Mouse (Mus musculus): ENCODE data around the gene H60c. TPM values are rescaled to one million over a fixed set of nuclear protein-coding genes. Genes with fewer than 3 reads are reported as not detected.
"Not testable (repeated sequence)": the region's sequence is repeated elsewhere in the genome, so short reads cannot be mapped to it uniquely, and the experiment has no call there.

The H60c gene
- total and polyA plus RNA-seq, 2 experiments from 2014 or later, result not detected

DNA sequence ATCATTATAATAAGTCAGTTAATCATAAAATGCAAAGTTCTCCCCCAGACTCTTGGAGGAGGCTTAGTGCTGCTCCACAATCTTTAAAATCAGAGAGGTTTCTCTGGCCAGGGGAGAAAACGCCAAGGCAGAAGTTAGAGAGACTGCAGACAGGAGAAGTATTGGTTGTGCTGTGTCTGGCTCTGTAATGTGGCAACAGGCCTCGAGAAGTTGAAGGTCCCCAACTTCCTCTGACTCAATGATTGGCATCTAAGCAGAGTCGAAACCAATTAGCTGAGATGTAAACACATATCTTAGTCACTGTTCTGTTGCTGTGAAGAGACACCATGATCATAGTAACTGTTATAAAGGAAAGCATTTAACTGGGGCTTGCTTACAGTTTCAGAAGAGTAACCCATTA, 6.5 kb upstream of the H60c start:
- Histone ChIP-seq H3K27ac (ENCODE audit: low read depth) (no peak overlapping the region), H3K9me3 (replicated peaks; ENCODE audit: control insufficient read depth, low read length) (no peaks in the 10 kb centered on the region), H3K4me2 (ENCODE audit: low read depth, low read length) (no peak overlapping the region), H3K36me3 (replicated peaks; ENCODE audit: control insufficient read depth, insufficient read depth, low read length) (no peaks in the 10 kb centered on the region), H3K4me1 (ENCODE audit: control insufficient read depth, insufficient read depth) (no peaks in the 10 kb centered on the region), H3K4me3 (ENCODE audit: low read depth, low read length) (no peak overlapping the region), H3K9ac (replicated peaks; ENCODE audit: low read depth, low read length) (no peak overlapping the region), H3K27me3 (ENCODE audit: control insufficient read depth, insufficient read depth, low read length) (no peaks in the 10 kb centered on the region)
- no peak for ATAC-seq (ENCODE audit: insufficient read depth, low read depth)
- TF ChIP-seq EP300 (IDR thresholded peaks at IDR 0.05; ENCODE audit: low read depth) (no peak), CTCF (IDR thresholded peaks at IDR 0.05; ENCODE audit: low read depth) (no peak)
- 69% methylated on average over 3 of the region's 3 CpGs for WGBS
- no peak for DNase-seq (ENCODE audit: low spot score)

GRCm38 (mm10) chr10:3271036-3271435, 3.5 kb upstream of the H60c start:
- no peaks in the 10 kb centered on the region for H3K36me3 ChIP-seq (replicated peaks; ENCODE audit: control insufficient read depth, insufficient read depth, low read length)
- no peaks in the 10 kb centered on the region for H3K4me1 ChIP-seq (ENCODE audit: control insufficient read depth, insufficient read depth)
- DNase-seq (ENCODE audit: low spot score) (peak; percentile 11), ATAC-seq (ENCODE audit: insufficient read depth, low read depth) (no peak)
- no peak overlapping the region for H3K4me2 ChIP-seq (ENCODE audit: low read depth, low read length)
- TF ChIP-seq CTCF (IDR thresholded peaks at IDR 0.05; ENCODE audit: low read depth), result no peak
- no peak for TF ChIP-seq EP300 (IDR thresholded peaks at IDR 0.05; ENCODE audit: low read depth)
- H3K9ac ChIP-seq (replicated peaks; ENCODE audit: low read depth, low read length), result no peak overlapping the region
- H3K9me3 ChIP-seq (replicated peaks; ENCODE audit: control insufficient read depth, low read length), result no peaks in the 10 kb centered on the region
- H3K27ac ChIP-seq (ENCODE audit: low read depth), result no peak overlapping the region
- H3K27me3 ChIP-seq (ENCODE audit: control insufficient read depth, insufficient read depth, low read length), result no peaks in the 10 kb centered on the region
- H3K4me3 ChIP-seq (ENCODE audit: low read depth, low read length), result no peak overlapping the region
- WGBS, result 33% methylated on average over 4 of the region's 4 CpGs

- Histone ChIP-seq H3K27ac (ENCODE audit: low read depth) (no peak overlapping the region), H3K4me1 (ENCODE audit: control insufficient read depth, insufficient read depth) (no peaks in the 10 kb centered on the region), H3K9me3 (replicated peaks; ENCODE audit: control insufficient read depth, low read length) (no peaks in the 10 kb centered on the region), H3K4me2 (ENCODE audit: low read depth, low read length) (no peak overlapping the region), H3K4me3 (ENCODE audit: low read depth, low read length) (no peak overlapping the region), H3K36me3 (replicated peaks; ENCODE audit: control insufficient read depth, insufficient read depth, low read length) (no peaks in the 10 kb centered on the region), H3K27me3 (ENCODE audit: control insufficient read depth, insufficient read depth, low read length) (no peaks in the 10 kb centered on the region), H3K9ac (replicated peaks; ENCODE audit: low read depth, low read length) (no peak overlapping the region)
- 46% methylated on average over 2 of the region's 2 CpGs for WGBS
- ATAC-seq (ENCODE audit: insufficient read depth, low read depth) (no peak), DNase-seq (ENCODE audit: low spot score) (no peak)
- TF ChIP-seq CTCF (IDR thresholded peaks at IDR 0.05; ENCODE audit: low read depth) (no peak), EP300 (IDR thresholded peaks at IDR 0.05; ENCODE audit: low read depth) (no peak)
These were observed 842 bp downstream of the H60c start for GRCm38 (mm10) chr10:3266729-3267128.

DNA sequence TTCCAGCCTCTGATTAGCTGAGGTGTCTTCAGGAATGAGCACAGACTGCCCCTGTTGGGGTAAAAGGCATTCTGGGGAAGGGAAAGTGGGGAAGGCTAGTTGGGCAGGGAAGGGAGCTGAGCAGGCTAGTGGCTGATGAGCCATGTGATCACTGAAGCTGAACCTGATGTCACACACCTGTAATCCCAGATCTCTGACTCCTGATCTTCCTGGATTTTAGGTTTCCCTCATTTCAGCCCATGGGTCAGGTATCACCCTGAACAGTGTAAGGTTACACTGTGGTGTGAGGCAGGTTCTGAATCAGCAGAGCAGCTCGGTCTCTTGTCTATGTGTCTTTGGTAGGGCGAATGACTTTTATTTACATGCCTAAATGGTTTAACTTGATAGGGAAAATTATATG, 4.8 kb downstream of the H60c start:
- Histone ChIP-seq H3K27ac (ENCODE audit: low read depth) (no peak overlapping the region), H3K4me3 (ENCODE audit: low read depth, low read length) (no peak overlapping the region), H3K4me2 (ENCODE audit: low read depth, low read length) (no peak overlapping the region), H3K27me3 (ENCODE audit: control insufficient read depth, insufficient read depth, low read length) (no peaks in the 10 kb centered on the region), H3K9ac (replicated peaks; ENCODE audit: low read depth, low read length) (no peak overlapping the region), H3K36me3 (replicated peaks; ENCODE audit: control insufficient read depth, insufficient read depth, low read length) (no peaks in the 10 kb centered on the region), H3K4me1 (ENCODE audit: control insufficient read depth, insufficient read depth) (no peaks in the 10 kb centered on the region), H3K9me3 (replicated peaks; ENCODE audit: control insufficient read depth, low read length) (no peaks in the 10 kb centered on the region)
- ATAC-seq (ENCODE audit: insufficient read depth, low read depth) (no peak), DNase-seq (ENCODE audit: low spot score) (no peak)
- WGBS, result 78% methylated on average over 2 of the region's 2 CpGs
- TF ChIP-seq EP300 (IDR thresholded peaks at IDR 0.05; ENCODE audit: low read depth) (no peak), CTCF (IDR thresholded peaks at IDR 0.05; ENCODE audit: low read depth) (no peak)

DNA sequence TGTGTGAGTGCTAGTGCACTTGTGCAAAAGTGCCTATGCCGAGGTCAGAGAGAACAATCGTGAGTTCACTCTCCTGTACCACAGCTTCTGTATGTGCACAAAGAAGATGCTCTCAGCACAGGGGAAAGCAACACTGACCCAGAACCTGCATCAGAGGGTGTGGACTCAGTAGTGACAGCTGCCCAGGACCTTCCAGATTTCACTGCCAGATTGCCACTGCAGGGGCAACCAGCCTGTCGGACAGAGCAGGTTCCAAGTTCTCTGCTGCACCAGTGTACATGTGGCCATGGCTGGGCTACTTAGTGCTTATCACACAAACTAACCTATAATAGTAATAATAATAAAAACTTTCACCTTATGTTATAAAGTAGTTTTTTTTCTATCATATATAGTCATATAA, 10.2 kb downstream of the H60c start:
- no peak overlapping the region for H3K27ac ChIP-seq (ENCODE audit: low read depth)
- no peak overlapping the region for H3K4me3 ChIP-seq (ENCODE audit: low read depth, low read length)
- WGBS, result 84% methylated on average over 3 of the region's 3 CpGs
- ATAC-seq (ENCODE audit: insufficient read depth, low read depth), result no peak
- no peak for DNase-seq (ENCODE audit: low spot score)
- no peaks in the 10 kb centered on the region for H3K36me3 ChIP-seq (replicated peaks; ENCODE audit: control insufficient read depth, insufficient read depth, low read length)
- no peak overlapping the region for H3K9ac ChIP-seq (replicated peaks; ENCODE audit: low read depth, low read length)
- H3K9me3 ChIP-seq (replicated peaks; ENCODE audit: control insufficient read depth, low read length), result no peaks in the 10 kb centered on the region
- no peaks in the 10 kb centered on the region for H3K27me3 ChIP-seq (ENCODE audit: control insufficient read depth, insufficient read depth, low read length)
- TF ChIP-seq EP300 (IDR thresholded peaks at IDR 0.05; ENCODE audit: low read depth) (no peak), CTCF (IDR thresholded peaks at IDR 0.05; ENCODE audit: low read depth) (no peak)
- H3K4me2 ChIP-seq (ENCODE audit: low read depth, low read length), result no peak overlapping the region
- no peaks in the 10 kb centered on the region for H3K4me1 ChIP-seq (ENCODE audit: control insufficient read depth, insufficient read depth)

DNA sequence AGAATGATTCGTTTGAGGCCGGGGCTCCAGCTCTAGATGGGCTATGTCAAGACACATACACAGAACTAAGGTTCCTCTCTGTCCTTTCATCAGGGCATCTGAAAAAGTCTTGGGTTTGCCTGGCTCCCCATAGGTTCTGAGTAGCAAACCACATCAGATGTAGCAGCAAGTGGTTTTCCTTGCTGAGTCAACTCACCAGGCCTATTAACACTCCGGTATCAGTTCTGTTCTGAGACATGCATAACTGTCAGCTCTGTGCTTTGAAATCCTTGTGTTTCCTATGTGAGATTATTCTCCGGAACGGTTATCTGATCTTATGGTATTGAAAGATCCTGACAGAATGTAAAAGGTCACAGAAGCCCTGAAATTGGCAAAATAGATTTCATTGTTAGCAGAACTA, 29.1 kb downstream of the H60c start:
- H3K9me3 ChIP-seq (replicated peaks; ENCODE audit: control insufficient read depth, low read length); ATAC-seq (ENCODE audit: insufficient read depth, low read depth); H3K4me3 ChIP-seq (ENCODE audit: low read depth, low read length); H3K27ac ChIP-seq (ENCODE audit: low read depth); H3K4me1 ChIP-seq (ENCODE audit: control insufficient read depth, insufficient read depth); DNase-seq (ENCODE audit: low spot score); H3K4me2 ChIP-seq (ENCODE audit: low read depth, low read length); H3K9ac ChIP-seq (replicated peaks; ENCODE audit: low read depth, low read length); H3K27me3 ChIP-seq (ENCODE audit: control insufficient read depth, insufficient read depth, low read length); H3K36me3 ChIP-seq (replicated peaks; ENCODE audit: control insufficient read depth, insufficient read depth, low read length): not testable (repeated sequence)
- 73% methylated on average over 5 of the region's 5 CpGs for WGBS
